Mouse (Mus musculus) liver, postnatal 0 days (tissue): ENCODE results near the gene Zpbp2. TPM values are rescaled to one million over a fixed set of nuclear protein-coding genes. Genes with fewer than 3 reads are reported as not detected.

Source experiments
- ATAC-seq: fragments of 200-750 bp; cut with Nextera tagmentation; 2 replicates; pipeline ENCODE4 v1.8.0; 2017; ENCODE audit warnings: mild to moderate bottlenecking, moderate library complexity
- DNase-seq: peaks from one replicate; pipeline ENCODE4 v3.0.0-alpha.2; 2016
- H3K27ac ChIP-seq: fragments of 300-500 bp; sonication (generic); 2 replicates; pipeline ENCODE4 v1.5.1; 2014; ENCODE audit warnings: antibody characterized with exemption, moderate library complexity, mild to moderate bottlenecking, low read depth
- H3K27me3 ChIP-seq: fragments of 300-500 bp; sonication (generic); 2 replicates; pipeline ENCODE4 v1.6.1; 2014; ENCODE audit warnings: low read length, control low read depth, mixed read lengths; ENCODE audit not compliant: insufficient read depth
- H3K36me3 ChIP-seq: fragments of 300-500 bp; sonication (generic); replicated peaks from 2 replicates; pipeline ENCODE4 v1.6.1; 2014; ENCODE audit warnings: mild to moderate bottlenecking, control low read depth, low read length, moderate library complexity, mixed read lengths; ENCODE audit not compliant: insufficient read depth
- H3K4me1 ChIP-seq: fragments of 300-500 bp; sonication (generic); 2 replicates; pipeline ENCODE4 v1.6.1; 2014; ENCODE audit warnings: antibody characterized with exemption, mild to moderate bottlenecking, control low read depth; ENCODE audit not compliant: insufficient read depth
- H3K4me2 ChIP-seq: fragments of 300-500 bp; sonication (generic); 2 replicates; pipeline ENCODE4 v1.6.1; 2014; ENCODE audit warnings: low read depth, mild to moderate bottlenecking, low read length, moderate library complexity, mixed read lengths
- H3K4me3 ChIP-seq: fragments of 300-500 bp; sonication (generic); 2 replicates; pipeline ENCODE4 v1.5.1; 2014; ENCODE audit warnings: low read depth, low read length
- H3K9ac ChIP-seq: fragments of 300-500 bp; sonication (generic); replicated peaks from 2 replicates; pipeline ENCODE4 v1.6.1; 2014; ENCODE audit warnings: mild to moderate bottlenecking, moderate library complexity
- H3K9me3 ChIP-seq: fragments of 300-500 bp; sonication (generic); 2 replicates; pipeline ENCODE4 v1.6.1; 2016; ENCODE audit warnings: mild to moderate bottlenecking, control low read depth, low read length, mixed read lengths
- CTCF ChIP-seq: sonication (generic); IDR thresholded peaks from 2 replicates; pipeline ENCODE4 v1.5.1; 2016; ENCODE audit warnings: antibody characterized with exemption, low read depth
- EP300 ChIP-seq: IDR thresholded peaks from 2 replicates; pipeline ENCODE4 v1.6.1; 2016; ENCODE audit warnings: antibody characterized with exemption, low read depth, mild to moderate bottlenecking
- WGBS: fragments of 180-500 bp; shearing (Covaris S2); extraction: QIAGEN DNeasy Blood & Tissue Kit; methylation state at CpG from one replicate; pipeline ENCODE4 v1.1.7; 2014; ENCODE audit not compliant: insufficient replicate concordance; 5-methylcytosine and 5-hydroxymethylcytosine counted together
- polyA plus RNA-seq: library from polyadenylated mRNA; unstranded; fragments of >200 nt; fragmentation: Nextera tagmentation; extraction: Ambion mirVana; gene quantifications from 2 replicates; pipeline ENCODE4 v1.2.1, GENCODE M21; 2015

The Zpbp2 gene
- polyA plus RNA-seq, 1 experiment from 2014 or later = 1.1 TPM

DNA sequence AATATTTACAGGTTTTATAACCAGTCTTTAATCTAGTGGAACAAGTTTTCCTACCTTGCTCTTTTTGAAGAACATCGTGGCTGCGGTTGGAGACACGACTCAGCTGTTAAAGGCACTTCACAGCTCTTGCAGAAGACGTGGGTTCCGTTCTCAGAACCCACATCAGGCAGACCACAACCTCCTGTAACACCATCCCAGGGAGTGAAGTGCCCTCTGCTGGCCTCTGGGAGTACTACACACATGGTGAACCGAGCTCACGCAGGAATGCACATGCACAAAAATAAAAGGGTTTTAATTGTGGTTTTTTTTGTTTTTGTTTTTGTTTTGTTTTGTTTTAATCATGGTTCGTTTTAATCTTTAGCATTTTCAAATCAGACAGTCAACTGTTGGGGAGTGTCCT lies 17.4 kb downstream of the Zpbp2 start:
- peaks cover 3% of the 10 kb centered on the region; the same call in 1 of the 2 replicates for H3K4me1 ChIP-seq
- no peak overlapping the region for H3K4me2 ChIP-seq
- no peak overlapping the region for H3K27ac ChIP-seq
- H3K27me3 ChIP-seq = no peaks in the 10 kb centered on the region
- ATAC-seq (no peak), DNase-seq (peak; percentile 46)
- no peak overlapping the region for H3K9ac ChIP-seq
- no peak overlapping the region for H3K4me3 ChIP-seq
- H3K36me3 ChIP-seq = no peaks in the 10 kb centered on the region
- WGBS = 87% methylated on average over 8 of the region's 8 CpGs
- H3K9me3 ChIP-seq = no peaks in the 10 kb centered on the region
- no peak for TF ChIP-seq EP300
- TF ChIP-seq CTCF = peak; percentile 64

DNA sequence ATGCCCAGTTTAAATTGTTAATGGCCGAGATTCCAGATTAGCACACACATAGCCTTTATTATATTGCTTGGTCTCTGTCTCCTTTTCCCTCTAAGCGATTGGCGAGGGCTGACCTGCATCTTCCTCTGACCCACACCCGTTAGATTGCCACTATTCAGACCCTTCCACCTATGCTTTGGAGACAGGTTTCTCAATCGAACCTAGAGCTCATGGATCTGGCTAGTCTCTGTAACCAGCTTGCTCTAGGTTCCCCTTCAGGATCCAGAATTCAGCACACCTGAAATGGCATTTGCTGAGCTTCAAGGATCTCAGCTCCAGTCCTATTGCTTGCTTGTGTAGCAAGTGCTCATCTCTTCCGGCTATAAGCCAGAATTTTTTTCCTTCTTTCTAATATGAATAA lies 18.6 kb downstream of the Zpbp2 start:
- DNase-seq = no peak
- no peak overlapping the region for H3K27ac ChIP-seq
- no peak overlapping the region for H3K4me2 ChIP-seq
- H3K9me3 ChIP-seq = no peaks in the 10 kb centered on the region
- peaks cover 2% of the 10 kb centered on the region; the same call in 1 of the 2 replicates for H3K4me1 ChIP-seq
- no peak overlapping the region for H3K9ac ChIP-seq
- H3K27me3 ChIP-seq = no peaks in the 10 kb centered on the region
- no peak overlapping the region for H3K4me3 ChIP-seq
- WGBS = 76% methylated on average over 6 of the region's 6 CpGs
- ATAC-seq = no peak
- TF ChIP-seq CTCF (no peak), EP300 (no peak)
- no peaks in the 10 kb centered on the region for H3K36me3 ChIP-seq

DNA sequence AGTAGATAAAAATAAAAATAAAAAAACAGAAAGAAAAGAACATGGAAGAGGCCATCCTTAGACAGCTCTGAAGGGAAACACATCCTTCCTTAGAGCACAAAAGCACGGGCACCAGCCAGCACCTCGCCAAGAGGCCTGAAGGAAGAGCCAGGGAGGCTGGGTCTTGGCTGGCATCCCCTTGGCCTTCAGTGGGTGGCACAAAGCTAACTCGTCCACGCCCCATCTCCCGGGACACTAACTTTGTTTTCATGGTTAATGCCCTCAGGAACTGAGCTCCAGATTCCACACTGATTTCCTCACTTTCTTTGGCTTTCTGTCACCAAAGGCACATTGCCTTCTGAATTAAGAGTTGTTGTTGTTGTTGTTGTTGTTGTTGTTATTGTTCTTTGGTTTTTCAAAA lies 26.9 kb downstream of the Zpbp2 start:
- Histone ChIP-seq H3K4me3 (no peak overlapping the region), H3K4me1 (peaks cover 27% of the 10 kb centered on the region), H3K27ac (no peak overlapping the region), H3K4me2 (no peak overlapping the region), H3K9me3 (no peaks in the 10 kb centered on the region), H3K27me3 (no peaks in the 10 kb centered on the region), H3K9ac (no peak overlapping the region), H3K36me3 (peaks cover under 1% of the 10 kb centered on the region)
- 83% methylated on average over 5 of the region's 5 CpGs for WGBS
- no peak for TF ChIP-seq EP300
- no peak for TF ChIP-seq CTCF
- DNase-seq (no peak), ATAC-seq (no peak)

DNA sequence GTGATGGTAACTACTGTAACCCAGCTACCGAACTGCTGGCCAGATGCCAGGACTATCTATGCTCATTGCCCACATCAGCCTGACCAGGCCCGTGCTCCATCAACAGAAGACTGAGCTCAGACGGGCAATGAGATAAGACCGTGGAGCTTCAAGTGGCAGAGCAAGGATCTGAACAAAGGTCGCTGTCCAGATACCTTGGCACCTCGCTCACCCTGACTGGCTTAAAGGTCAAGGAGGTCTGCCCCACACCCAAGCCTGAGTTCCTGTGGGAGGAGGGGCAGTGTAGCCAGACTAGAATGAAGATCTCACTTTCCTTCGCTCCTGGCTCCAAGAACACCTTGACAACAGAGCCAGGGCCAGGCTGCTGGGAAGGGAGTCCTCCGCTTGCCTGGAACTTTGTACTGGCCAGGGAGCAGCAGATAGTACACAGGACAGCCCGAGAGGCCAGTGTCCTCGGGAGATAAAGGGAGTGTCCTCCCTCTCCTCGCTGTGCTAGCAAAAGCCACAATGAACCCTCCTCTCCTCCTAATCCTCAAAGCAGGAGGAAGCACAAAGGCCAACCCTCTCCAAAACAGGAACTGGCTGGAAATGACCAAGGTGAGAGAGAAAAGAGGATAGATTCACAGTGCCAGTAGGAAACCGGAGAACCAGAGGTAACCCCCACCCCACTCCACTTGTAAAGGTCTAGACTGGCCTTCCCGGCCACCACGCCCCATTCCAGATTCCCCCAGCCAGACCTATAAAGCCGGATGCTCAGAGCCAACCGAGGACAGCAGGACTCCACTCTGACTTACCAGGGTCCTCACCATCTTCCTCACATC lies 29.6 kb downstream of the Zpbp2 start:
- Histone ChIP-seq H3K9ac (peak overlapping the region; percentile 73), H3K4me1 (peaks cover 44% of the 10 kb centered on the region), H3K27me3 (no peaks in the 10 kb centered on the region), H3K27ac (peak overlapping the region; percentile 97), H3K9me3 (no peaks in the 10 kb centered on the region), H3K4me3 (peak overlapping the region; percentile 46), H3K4me2 (peak overlapping the region; percentile 88), H3K36me3 (peaks cover 5% of the 10 kb centered on the region)
- ATAC-seq = peak; percentile 77
- 33% methylated on average over 16 of the region's 16 CpGs for WGBS
- peak; percentile 86 for TF ChIP-seq EP300
- no peak for TF ChIP-seq CTCF
- peak; percentile 86 for DNase-seq

DNA sequence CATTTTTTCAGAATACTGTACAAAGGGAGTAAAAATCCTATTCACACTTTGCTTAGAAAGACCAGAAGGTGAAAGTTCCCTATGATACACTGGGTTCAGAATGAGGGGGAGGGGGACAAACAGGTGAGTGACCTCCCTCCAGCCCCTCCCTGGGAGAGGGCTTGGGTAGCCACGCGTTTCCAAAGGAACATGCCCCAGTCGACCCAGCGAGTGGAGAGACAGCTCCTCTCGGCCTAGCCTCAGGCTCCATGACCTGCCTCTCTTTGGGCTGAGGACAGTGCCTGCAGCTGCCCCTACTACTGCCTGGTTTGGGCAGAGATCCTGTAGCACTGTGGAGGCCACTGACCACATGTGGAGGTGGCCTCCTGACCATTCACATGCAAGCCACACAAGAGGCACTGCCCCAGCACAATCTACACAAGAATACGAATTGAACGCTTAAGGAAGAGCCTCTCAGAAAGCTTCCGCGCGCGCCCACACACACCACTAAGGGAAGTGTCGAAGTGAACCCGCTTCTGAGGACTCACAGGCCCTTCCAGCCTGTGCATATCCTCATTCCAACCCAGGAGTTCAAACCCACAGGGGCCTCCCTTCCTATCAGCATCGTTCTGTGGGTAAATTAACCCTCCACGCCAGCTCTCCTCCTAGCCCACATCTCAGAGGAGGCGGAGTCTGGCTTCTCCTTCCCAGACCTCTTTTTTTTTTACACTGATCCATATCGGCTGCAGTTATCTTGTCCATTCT lies 30.6 kb downstream of the Zpbp2 start:
- Histone ChIP-seq H3K27me3 (no peaks in the 10 kb centered on the region), H3K27ac (peak overlapping the region; percentile 97), H3K9me3 (no peaks in the 10 kb centered on the region), H3K9ac (peak overlapping the region; percentile 73), H3K4me3 (peak overlapping the region; percentile 46), H3K4me1 (peaks cover 48% of the 10 kb centered on the region), H3K36me3 (peaks cover 5% of the 10 kb centered on the region), H3K4me2 (peak overlapping the region; percentile 88)
- no peak for TF ChIP-seq EP300
- no peak for TF ChIP-seq CTCF
- 36% methylated on average over 17 of the region's 17 CpGs for WGBS
- ATAC-seq (0 out of 2 replicates have a peak, but pooled peaks have one; percentile 4), DNase-seq (peak; percentile 54)

DNA sequence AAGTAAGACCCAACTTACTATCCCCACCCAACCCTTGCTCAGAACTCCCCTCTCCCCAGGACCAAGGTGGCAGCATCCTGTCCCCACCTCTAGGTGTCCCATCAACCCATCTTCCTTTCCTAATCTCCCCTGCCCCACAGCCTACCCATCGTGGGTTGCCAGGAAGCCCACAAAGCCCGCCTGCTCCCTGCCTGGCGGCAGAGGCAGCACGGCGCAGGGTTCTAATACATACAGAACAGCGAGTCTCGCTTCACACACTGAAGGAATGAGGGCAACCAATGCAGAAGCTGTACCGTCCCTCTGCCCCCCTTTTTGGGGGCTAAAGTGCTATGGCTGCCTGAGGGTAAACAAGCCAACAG lies 31.1 kb downstream of the Zpbp2 start:
- Histone ChIP-seq H3K4me3 (peak overlapping the region; percentile 46), H3K36me3 (peaks cover 5% of the 10 kb centered on the region), H3K9ac (peak overlapping the region; percentile 73), H3K4me1 (peaks cover 48% of the 10 kb centered on the region), H3K27me3 (no peaks in the 10 kb centered on the region), H3K9me3 (no peaks in the 10 kb centered on the region), H3K4me2 (peak overlapping the region; percentile 88), H3K27ac (peak overlapping the region; percentile 97)
- WGBS = 43% methylated on average over 8 of the region's 8 CpGs
- no peak for DNase-seq
- no peak for ATAC-seq
- TF ChIP-seq CTCF (peak; percentile 27; the same call in 1 of the 2 replicates), EP300 (no peak)
